Mouse (Mus musculus) erythroblast, embryonic 14.5 days (primary cell): ENCODE results near the gene Fam131a.

ENCODE experiments used
- GATA1 ChIP-seq: IDR thresholded peaks from 2 replicates; pipeline ENCODE4 v1.6.1; 2012; ENCODE audit warnings: low read length, inconsistent platforms, mixed read lengths
- TAL1 ChIP-seq: IDR thresholded peaks from 3 replicates; pipeline ENCODE4 v1.6.1; 2012; ENCODE audit warnings: low read length, inconsistent platforms, mixed read lengths

DNA sequence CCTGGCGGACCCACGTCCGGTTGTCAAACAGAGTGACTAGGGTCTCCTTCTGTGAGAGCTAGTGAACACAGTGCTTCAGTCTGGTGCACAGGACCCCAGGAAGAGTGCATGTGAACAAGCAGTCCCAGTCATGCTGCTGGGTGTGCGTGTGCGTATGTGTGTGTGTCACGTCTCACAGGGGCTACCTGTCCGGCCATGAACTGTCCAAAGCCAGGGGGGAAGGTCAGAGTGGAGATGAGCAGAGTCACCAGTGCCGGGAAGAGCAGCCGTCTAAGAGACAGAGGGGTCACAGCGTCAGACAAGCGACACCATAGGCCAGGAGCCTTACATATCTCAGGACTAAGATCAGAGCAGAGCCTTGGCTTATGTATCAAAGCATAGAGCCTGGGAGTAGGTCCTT is 17.3 kb downstream of the Fam131a start:
- TF ChIP-seq GATA1 (no peak), TAL1 (no peak)
